Mouse (Mus musculus): ENCODE results near the gene Ppp1ca. TPM values are rescaled to one million over a fixed set of nuclear protein-coding genes. Genes with fewer than 3 reads are reported as not detected.

Ppp1ca gene
- total RNA-seq, 2 experiments from 2014 or later = 331 to 336 TPM

Small RNA genes within 50 kb of the gene (microRNA-seq; reads per million reads assigned to microRNA genes)
- not detected for gene Gm26115

Other genes with a start within 250 kb of the Ppp1ca start
- not detected for gene Aldh3b3, start 233.4 kb upstream of the Ppp1ca start, total RNA-seq (2021)
- 1 to 10 TPM; 2.3 to 2.4 TPM for gene Aldh3b2, start 219.7 kb upstream of the Ppp1ca start, total RNA-seq (2021)
- 1 to 10 TPM; 1.7 to 1.8 TPM for gene Acy3, start 205.5 kb upstream of the Ppp1ca start, total RNA-seq (2021)
- not detected for gene Tbx10, start 199.3 kb upstream of the Ppp1ca start, total RNA-seq (2021)
- gene Nudt8, start 191.5 kb upstream of the Ppp1ca start, total RNA-seq (2021) = 10 to 100 TPM in 1 of 2 experiments, 1 to 10 TPM in 1; 9.7 to 11.2 TPM
- 1 to 10 TPM in 1 of 2 experiments, under 1 TPM in 1; 0.81 to 1.4 TPM for gene Gm49405, start 191.4 kb upstream of the Ppp1ca start, total RNA-seq (2021)
- 1 to 10 TPM; 3.3 to 4.1 TPM for gene Doc2g, start 188.8 kb upstream of the Ppp1ca start, total RNA-seq (2021)
- 100 to 1,000 TPM; 209 to 221 TPM for gene Ndufv1, start 179.3 kb upstream of the Ppp1ca start, total RNA-seq (2021)
- gene Gstp1, start 154.1 kb upstream of the Ppp1ca start, total RNA-seq (2021) = 100 to 1,000 TPM; 226 to 232 TPM
- 10 to 100 TPM; 21.7 to 24.2 TPM for gene Gstp2, start 146.0 kb upstream of the Ppp1ca start, total RNA-seq (2021)
- gene Gstp3, start 132.5 kb upstream of the Ppp1ca start, total RNA-seq (2021) = not detected
- not detected for gene Cabp2, start 110.5 kb upstream of the Ppp1ca start, total RNA-seq (2021)
- 10 to 100 TPM; 20.4 to 21.6 TPM for gene Cdk2ap2, start 94.9 kb upstream of the Ppp1ca start, total RNA-seq (2021)
- gene Pitpnm1, start 92.1 kb upstream of the Ppp1ca start, total RNA-seq (2021) = 100 to 1,000 TPM; 234 to 237 TPM
- 10 to 100 TPM; 74.2 to 83.5 TPM for gene Aip, start 66.2 kb upstream of the Ppp1ca start, total RNA-seq (2021)
- not detected for gene Gpr152, start 52.3 kb upstream of the Ppp1ca start, total RNA-seq (2021)
- under 1 TPM in 1 of 2 experiments, not detected in 1; 0.24 TPM for gene Cabp4, start 48.0 kb upstream of the Ppp1ca start, total RNA-seq (2021)
- 10 to 100 TPM; 80.4 to 92.7 TPM for gene Coro1b, start 43.4 kb upstream of the Ppp1ca start, total RNA-seq (2021)
- 1 to 10 TPM in 1 of 2 experiments, under 1 TPM in 1; 0.65 to 2.0 TPM for gene Ptprcap, start 38.5 kb upstream of the Ppp1ca start, total RNA-seq (2021)
- 10 to 100 TPM; 34.1 to 35.0 TPM for gene Rps6kb2, start 28.7 kb upstream of the Ppp1ca start, total RNA-seq (2021)
- gene Carns1, start 16.6 kb upstream of the Ppp1ca start, total RNA-seq (2021) = 1 to 10 TPM; 3.1 to 3.5 TPM
- gene Tbc1d10c, start 781 bp upstream of the Ppp1ca start, total RNA-seq (2021) = 1 to 10 TPM; 2.0 to 3.5 TPM
- 1 to 10 TPM; 8.9 to 9.3 TPM for gene Rad9a, start 9.6 kb downstream of the Ppp1ca start, total RNA-seq (2021)
- 1 to 10 TPM; 1.5 to 1.7 TPM for gene Clcf1, start 22.2 kb downstream of the Ppp1ca start, total RNA-seq (2021)
- gene AC109138.7, start 22.3 kb downstream of the Ppp1ca start, total RNA-seq (2021) = not detected
- 10 to 100 TPM; 12.8 to 16.2 TPM for gene Pold4, start 39.8 kb downstream of the Ppp1ca start, total RNA-seq (2021)
- 10 to 100 TPM; 49.5 to 55.1 TPM for gene Ssh3, start 77.1 kb downstream of the Ppp1ca start, total RNA-seq (2021)
- gene Ankrd13d, start 91.1 kb downstream of the Ppp1ca start, total RNA-seq (2021) = 10 to 100 TPM; 87.8 to 91.7 TPM
- 100 to 1,000 TPM; 146 to 154 TPM for gene Grk2, start 114.2 kb downstream of the Ppp1ca start, total RNA-seq (2021)
- 10 to 100 TPM; 66.6 to 67.3 TPM for gene Kdm2a, start 206.2 kb downstream of the Ppp1ca start, total RNA-seq (2021)
- 1 to 10 TPM in 1 of 2 experiments, under 1 TPM in 1; 0.95 to 1.7 TPM for gene Rhod, start 247.4 kb downstream of the Ppp1ca start, total RNA-seq (2021)